Mouse (Mus musculus): ENCODE measurements at regions not wholly inside any gene's neighbourhood (a gene's known extent, or its start where the extent isn't known, plus 50 kb on each side); places are given as distances from the start of the nearest gene placed in this dataset.

- no peak overlapping the region for H3K4me2 ChIP-seq
- no peaks in the 10 kb centered on the region for H3K4me1 ChIP-seq (ENCODE audit: control insufficient read depth, insufficient read depth, low read length)
- no peak overlapping the region for H3K4me3 ChIP-seq (ENCODE audit: low read depth, low read length)
- no peak for ATAC-seq (replicated peaks; ENCODE audit: insufficient number of reproducible peaks, low FRiP score, low TSS enrichment)
- H3K27me3 ChIP-seq (ENCODE audit: control insufficient read depth, insufficient read depth, low read length): no peaks in the 10 kb centered on the region
- H3K36me3 ChIP-seq (ENCODE audit: control insufficient read depth, insufficient read depth, low read length): no peaks in the 10 kb centered on the region
- no peaks in the 10 kb centered on the region for H3K9me3 ChIP-seq (replicated peaks; ENCODE audit: control insufficient read depth, low read length)
- no peak overlapping the region for H3K27ac ChIP-seq (ENCODE audit: low read depth, low read length)
- no peak overlapping the region for H3K9ac ChIP-seq (ENCODE audit: low read depth, low read length)
Measured at GRCm38 (mm10) chr8:24261359-24261758, 464.3 kb downstream of the Adam3 start.

GRCm38 (mm10) chr8:24258622-24259021 lies 467.0 kb downstream of the Adam3 start:
- 91% methylated on average over 3 of the region's 3 CpGs for WGBS (ENCODE audit: insufficient replicate concordance)
- H3K36me3 ChIP-seq (ENCODE audit: control insufficient read depth, insufficient read depth, low read length): no peaks in the 10 kb centered on the region
- H3K4me3 ChIP-seq (ENCODE audit: low read depth, low read length): no peak overlapping the region
- no peak for ATAC-seq (replicated peaks; ENCODE audit: insufficient number of reproducible peaks, low FRiP score, low TSS enrichment)
- no peaks in the 10 kb centered on the region for H3K9me3 ChIP-seq (replicated peaks; ENCODE audit: control insufficient read depth, low read length)
- H3K27ac ChIP-seq (ENCODE audit: low read depth, low read length): no peak overlapping the region
- H3K4me2 ChIP-seq: no peak overlapping the region
- H3K9ac ChIP-seq (ENCODE audit: low read depth, low read length): no peak overlapping the region
- no peaks in the 10 kb centered on the region for H3K4me1 ChIP-seq (ENCODE audit: control insufficient read depth, insufficient read depth, low read length)
- no peaks in the 10 kb centered on the region for H3K27me3 ChIP-seq (ENCODE audit: control insufficient read depth, insufficient read depth, low read length)

- no peak overlapping the region for H3K9ac ChIP-seq (ENCODE audit: low read depth, low read length)
- H3K27me3 ChIP-seq (ENCODE audit: control insufficient read depth, insufficient read depth, low read length): no peaks in the 10 kb centered on the region
- no peaks in the 10 kb centered on the region for H3K9me3 ChIP-seq (replicated peaks; ENCODE audit: control insufficient read depth, low read length)
- H3K4me2 ChIP-seq: no peak overlapping the region
- no peak overlapping the region for H3K27ac ChIP-seq (ENCODE audit: low read depth, low read length)
- no peak for ATAC-seq (replicated peaks; ENCODE audit: insufficient number of reproducible peaks, low FRiP score, low TSS enrichment)
- WGBS (ENCODE audit: insufficient replicate concordance): 39% methylated on average over 6 of the region's 6 CpGs
- no peak overlapping the region for H3K4me3 ChIP-seq (ENCODE audit: low read depth, low read length)
- H3K36me3 ChIP-seq (ENCODE audit: control insufficient read depth, insufficient read depth, low read length): no peaks in the 10 kb centered on the region
- H3K4me1 ChIP-seq (ENCODE audit: control insufficient read depth, insufficient read depth, low read length): no peaks in the 10 kb centered on the region
Measured at GRCm38 (mm10) chr8:24242211-24242610, 483.4 kb downstream of the Adam3 start.

- no peak overlapping the region for H3K4me2 ChIP-seq
- H3K9ac ChIP-seq (ENCODE audit: low read depth, low read length): no peak overlapping the region
- no peak for ATAC-seq (replicated peaks; ENCODE audit: insufficient number of reproducible peaks, low FRiP score, low TSS enrichment)
- H3K27ac ChIP-seq (ENCODE audit: low read depth, low read length): no peak overlapping the region
- WGBS (ENCODE audit: insufficient replicate concordance): 73% methylated on average over 7 of the region's 7 CpGs
- H3K4me1 ChIP-seq (ENCODE audit: control insufficient read depth, insufficient read depth, low read length): no peaks in the 10 kb centered on the region
- H3K27me3 ChIP-seq (ENCODE audit: control insufficient read depth, insufficient read depth, low read length): no peaks in the 10 kb centered on the region
- H3K36me3 ChIP-seq (ENCODE audit: control insufficient read depth, insufficient read depth, low read length): no peaks in the 10 kb centered on the region
- no peak overlapping the region for H3K4me3 ChIP-seq (ENCODE audit: low read depth, low read length)
- H3K9me3 ChIP-seq (replicated peaks; ENCODE audit: control insufficient read depth, low read length): no peaks in the 10 kb centered on the region
Measured at GRCm38 (mm10) chr8:24240211-24240983, 485.3 kb downstream of the Adam3 start.

GRCm38 (mm10) chr8:24234981-24235380 lies 490.7 kb downstream of the Adam3 start:
- Histone ChIP-seq H3K27me3 (ENCODE audit: control insufficient read depth, insufficient read depth, low read length) (no peaks in the 10 kb centered on the region), H3K27ac (ENCODE audit: low read depth, low read length) (no peak overlapping the region), H3K4me3 (ENCODE audit: low read depth, low read length) (no peak overlapping the region), H3K4me1 (ENCODE audit: control insufficient read depth, insufficient read depth, low read length) (no peaks in the 10 kb centered on the region), H3K9me3 (replicated peaks; ENCODE audit: control insufficient read depth, low read length) (no peaks in the 10 kb centered on the region), H3K4me2 (no peak overlapping the region), H3K9ac (ENCODE audit: low read depth, low read length) (no peak overlapping the region), H3K36me3 (ENCODE audit: control insufficient read depth, insufficient read depth, low read length) (no peaks in the 10 kb centered on the region)
- ATAC-seq (replicated peaks; ENCODE audit: insufficient number of reproducible peaks, low FRiP score, low TSS enrichment): no peak
- 80% methylated on average over 7 of the region's 7 CpGs for WGBS (ENCODE audit: insufficient replicate concordance)

- Histone ChIP-seq H3K4me1 (ENCODE audit: control insufficient read depth, insufficient read depth, low read length) (no peaks in the 10 kb centered on the region), H3K36me3 (ENCODE audit: control insufficient read depth, insufficient read depth, low read length) (no peaks in the 10 kb centered on the region), H3K4me2 (no peak overlapping the region), H3K27ac (ENCODE audit: low read depth, low read length) (no peak overlapping the region), H3K9me3 (replicated peaks; ENCODE audit: control insufficient read depth, low read length) (no peaks in the 10 kb centered on the region), H3K9ac (ENCODE audit: low read depth, low read length) (no peak overlapping the region), H3K27me3 (ENCODE audit: control insufficient read depth, insufficient read depth, low read length) (no peaks in the 10 kb centered on the region), H3K4me3 (ENCODE audit: low read depth, low read length) (no peak overlapping the region)
- WGBS (ENCODE audit: insufficient replicate concordance): 36% methylated on average over 1 of the region's 1 CpGs
- no peak for ATAC-seq (replicated peaks; ENCODE audit: insufficient number of reproducible peaks, low FRiP score, low TSS enrichment)
Measured at GRCm38 (mm10) chr8:24228148-24228547, 497.5 kb downstream of the Adam3 start.

GRCm38 (mm10) chr8:24227331-24228072 lies 498.1 kb downstream of the Adam3 start:
- Histone ChIP-seq H3K9ac (ENCODE audit: low read depth, low read length) (no peak overlapping the region), H3K4me2 (no peak overlapping the region), H3K27ac (ENCODE audit: low read depth, low read length) (no peak overlapping the region), H3K4me3 (ENCODE audit: low read depth, low read length) (no peak overlapping the region), H3K4me1 (ENCODE audit: control insufficient read depth, insufficient read depth, low read length) (no peaks in the 10 kb centered on the region), H3K27me3 (ENCODE audit: control insufficient read depth, insufficient read depth, low read length) (no peaks in the 10 kb centered on the region), H3K9me3 (replicated peaks; ENCODE audit: control insufficient read depth, low read length) (no peaks in the 10 kb centered on the region), H3K36me3 (ENCODE audit: control insufficient read depth, insufficient read depth, low read length) (no peaks in the 10 kb centered on the region)
- no peak for ATAC-seq (replicated peaks; ENCODE audit: insufficient number of reproducible peaks, low FRiP score, low TSS enrichment)
- 67% methylated on average over 5 of the region's 5 CpGs for WGBS (ENCODE audit: insufficient replicate concordance)

- Histone ChIP-seq H3K9me3 (replicated peaks; ENCODE audit: control insufficient read depth, low read length) (no peaks in the 10 kb centered on the region), H3K36me3 (ENCODE audit: control insufficient read depth, insufficient read depth, low read length) (no peaks in the 10 kb centered on the region), H3K4me3 (ENCODE audit: low read depth, low read length) (no peak overlapping the region), H3K9ac (ENCODE audit: low read depth, low read length) (no peak overlapping the region), H3K4me2 (no peak overlapping the region), H3K4me1 (ENCODE audit: control insufficient read depth, insufficient read depth, low read length) (0 out of 2 replicates have a peak, but pooled peaks cover 3% of the 10 kb centered on the region), H3K27ac (ENCODE audit: low read depth, low read length) (no peak overlapping the region), H3K27me3 (ENCODE audit: control insufficient read depth, insufficient read depth, low read length) (no peaks in the 10 kb centered on the region)
- 70% methylated on average over 8 of the region's 8 CpGs for WGBS (ENCODE audit: insufficient replicate concordance)
- ATAC-seq (replicated peaks; ENCODE audit: insufficient number of reproducible peaks, low FRiP score, low TSS enrichment): no peak
Measured at GRCm38 (mm10) chr8:24220222-24220621, 505.4 kb downstream of the Adam3 start.

- WGBS (ENCODE audit: insufficient replicate concordance): 89% methylated on average over 6 of the region's 6 CpGs
- Histone ChIP-seq H3K4me2 (no peak overlapping the region), H3K27ac (ENCODE audit: low read depth, low read length) (no peak overlapping the region), H3K9me3 (replicated peaks; ENCODE audit: control insufficient read depth, low read length) (no peaks in the 10 kb centered on the region), H3K4me3 (ENCODE audit: low read depth, low read length) (no peak overlapping the region), H3K27me3 (ENCODE audit: control insufficient read depth, insufficient read depth, low read length) (no peaks in the 10 kb centered on the region), H3K9ac (ENCODE audit: low read depth, low read length) (no peak overlapping the region), H3K36me3 (ENCODE audit: control insufficient read depth, insufficient read depth, low read length) (no peaks in the 10 kb centered on the region), H3K4me1 (ENCODE audit: control insufficient read depth, insufficient read depth, low read length) (0 out of 2 replicates have a peak, but pooled peaks cover 3% of the 10 kb centered on the region)
- no peak for ATAC-seq (replicated peaks; ENCODE audit: insufficient number of reproducible peaks, low FRiP score, low TSS enrichment)
Measured at GRCm38 (mm10) chr8:24216655-24217054, 509.0 kb downstream of the Adam3 start.
